Mouse (Mus musculus): ENCODE measurements around the gene Src. TPM values are rescaled to one million over a fixed set of nuclear protein-coding genes. Genes with fewer than 3 reads are reported as not detected.
"Not testable (repeated sequence)": the region's sequence is repeated elsewhere in the genome, so short reads cannot be mapped to it uniquely, and the experiment has no call there.

Src gene
- 31.8 and 33.9 TPM in 2 replicates for polyA plus RNA-seq (2012; rRNA removed)

DNA sequence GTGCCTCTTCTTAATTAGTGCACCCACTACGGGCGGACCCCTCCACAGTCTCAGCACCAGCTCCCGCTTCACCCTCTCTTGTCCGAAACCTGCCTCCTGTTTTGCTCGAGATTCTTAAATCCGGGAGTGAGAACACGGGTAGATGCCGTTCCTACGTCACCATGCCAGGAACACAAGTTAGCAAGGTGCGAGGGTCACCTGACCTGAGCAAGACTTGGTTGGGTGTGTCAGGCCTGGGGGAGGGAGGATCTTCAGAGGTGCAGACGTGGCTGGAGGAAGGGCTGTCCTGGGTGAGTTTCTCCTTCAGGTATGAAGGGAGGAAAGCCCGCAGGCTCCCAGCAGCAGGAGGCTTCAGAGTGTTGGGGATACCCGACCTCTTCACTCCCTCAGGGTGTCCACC, at the start of gene Src:
TSS of gene Src (plus strand) at position 239 of the 400 bp plus-strand sequence.
- Histone ChIP-seq H3K4me1 (ENCODE audit: control insufficient read depth, insufficient read depth, low read length) (peaks cover 13% of the 10 kb centered on the region), H3K36me3 (ENCODE audit: control insufficient read depth, insufficient read depth, low read length) (no peaks in the 10 kb centered on the region), H3K4me3 (ENCODE audit: insufficient read depth, low read depth, low read length) (no peak within 1 kb of the TSS), H3K27ac (ENCODE audit: insufficient read depth, low read depth, low read length) (no peak within 1 kb of the TSS), H3K27me3 (replicated peaks; ENCODE audit: control insufficient read depth, insufficient read depth, low read length) (no peaks in the 10 kb centered on the region)
- 38% methylated on average over 13 of the region's 13 CpGs for WGBS
- no peak for DNase-seq
- TF ChIP-seq CTCF (conservative IDR thresholded peaks at IDR 0.05; ENCODE audit: insufficient read depth, insufficient read length, low read depth, low read length) = no peak
- TF ChIP-seq POLR2A (IDR thresholded peaks at IDR 0.05; ENCODE audit: low read depth, low read length) = no peak

DNA sequence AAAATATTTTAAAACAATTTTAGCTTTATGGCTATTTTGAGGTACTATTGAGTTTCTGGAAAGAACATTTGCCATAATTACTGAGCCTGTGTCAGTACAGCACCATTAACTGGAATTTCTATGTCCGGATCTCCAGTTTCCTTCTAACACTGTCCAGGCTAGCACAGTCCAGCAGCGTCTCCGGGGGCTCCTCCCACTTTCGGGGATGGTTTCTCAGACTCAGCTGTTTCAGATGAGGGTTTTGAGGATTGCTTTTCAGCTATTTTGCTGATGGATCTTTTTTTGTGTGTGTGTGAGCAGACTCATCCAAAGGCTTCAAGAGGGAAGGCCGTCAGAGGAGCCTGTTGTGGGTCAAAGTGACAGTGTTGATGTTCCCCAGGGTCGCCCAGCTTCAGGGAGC, 46.5 kb upstream of the Src start:
- DNase-seq = peak; percentile 31
- Histone ChIP-seq H3K27ac (ENCODE audit: insufficient read depth, low read depth, low read length) (no peak overlapping the region), H3K36me3 (ENCODE audit: control insufficient read depth, insufficient read depth, low read length) (no peaks in the 10 kb centered on the region), H3K27me3 (replicated peaks; ENCODE audit: control insufficient read depth, insufficient read depth, low read length) (no peaks in the 10 kb centered on the region), H3K4me3 (ENCODE audit: insufficient read depth, low read depth, low read length) (no peak overlapping the region), H3K4me1 (ENCODE audit: control insufficient read depth, insufficient read depth, low read length) (no peaks in the 10 kb centered on the region; the same call in 1 of the 2 replicates)
- 45% methylated on average over 6 of the region's 6 CpGs for WGBS
- TF ChIP-seq POLR2A (IDR thresholded peaks at IDR 0.05; ENCODE audit: low read depth, low read length) (no peak), CTCF (conservative IDR thresholded peaks at IDR 0.05; ENCODE audit: insufficient read depth, insufficient read length, low read depth, low read length) (no peak)

- H3K36me3 ChIP-seq (ENCODE audit: control insufficient read depth, insufficient read depth, low read length) = no peaks in the 10 kb centered on the region
- H3K4me1 ChIP-seq (ENCODE audit: control insufficient read depth, insufficient read depth, low read length) = no peaks in the 10 kb centered on the region; the same call in 1 of the 2 replicates
- H3K27ac ChIP-seq (ENCODE audit: insufficient read depth, low read depth, low read length) = no peak overlapping the region
- 63% methylated on average over 3 of the region's 3 CpGs for WGBS
- no peak for DNase-seq
- H3K27me3 ChIP-seq (replicated peaks; ENCODE audit: control insufficient read depth, insufficient read depth, low read length) = no peaks in the 10 kb centered on the region
- no peak for TF ChIP-seq POLR2A (IDR thresholded peaks at IDR 0.05; ENCODE audit: low read depth, low read length)
- no peak for TF ChIP-seq CTCF (conservative IDR thresholded peaks at IDR 0.05; ENCODE audit: insufficient read depth, insufficient read length, low read depth, low read length)
- H3K4me3 ChIP-seq (ENCODE audit: insufficient read depth, low read depth, low read length) = no peak overlapping the region
Measured at GRCm38 (mm10) chr2:157373681-157374080, 44.6 kb upstream of the Src start.

DNA sequence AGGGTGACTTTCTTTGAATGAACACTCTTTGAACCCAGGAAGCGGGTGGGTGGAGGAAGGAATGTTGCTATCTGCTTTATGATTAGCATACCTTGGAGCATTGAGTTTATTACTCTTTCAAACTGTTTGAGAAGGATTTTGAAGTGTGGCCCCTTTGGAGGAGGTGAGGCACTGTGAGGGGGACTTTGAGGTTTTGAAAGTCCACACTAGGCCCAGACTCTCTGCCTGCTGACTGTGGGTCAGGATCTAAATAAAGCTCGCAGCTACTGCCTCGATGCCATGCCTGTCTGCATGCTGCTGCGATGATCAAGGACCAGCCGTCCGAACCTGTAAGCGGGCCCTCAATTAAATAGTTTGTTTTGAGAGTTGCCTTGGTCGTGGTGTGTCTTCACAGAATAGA, 43.2 kb upstream of the Src start:
- no peak overlapping the region for H3K27ac ChIP-seq (ENCODE audit: insufficient read depth, low read depth, low read length)
- 72% methylated on average over 8 of the region's 8 CpGs for WGBS
- H3K27me3 ChIP-seq (replicated peaks; ENCODE audit: control insufficient read depth, insufficient read depth, low read length) = no peaks in the 10 kb centered on the region
- no peak overlapping the region for H3K4me3 ChIP-seq (ENCODE audit: insufficient read depth, low read depth, low read length)
- TF ChIP-seq POLR2A (IDR thresholded peaks at IDR 0.05; ENCODE audit: low read depth, low read length) (no peak), CTCF (conservative IDR thresholded peaks at IDR 0.05; ENCODE audit: insufficient read depth, insufficient read length, low read depth, low read length) (no peak)
- no peak for DNase-seq
- H3K36me3 ChIP-seq (ENCODE audit: control insufficient read depth, insufficient read depth, low read length) = no peaks in the 10 kb centered on the region
- no peaks in the 10 kb centered on the region; the same call in 1 of the 2 replicates for H3K4me1 ChIP-seq (ENCODE audit: control insufficient read depth, insufficient read depth, low read length)

DNA sequence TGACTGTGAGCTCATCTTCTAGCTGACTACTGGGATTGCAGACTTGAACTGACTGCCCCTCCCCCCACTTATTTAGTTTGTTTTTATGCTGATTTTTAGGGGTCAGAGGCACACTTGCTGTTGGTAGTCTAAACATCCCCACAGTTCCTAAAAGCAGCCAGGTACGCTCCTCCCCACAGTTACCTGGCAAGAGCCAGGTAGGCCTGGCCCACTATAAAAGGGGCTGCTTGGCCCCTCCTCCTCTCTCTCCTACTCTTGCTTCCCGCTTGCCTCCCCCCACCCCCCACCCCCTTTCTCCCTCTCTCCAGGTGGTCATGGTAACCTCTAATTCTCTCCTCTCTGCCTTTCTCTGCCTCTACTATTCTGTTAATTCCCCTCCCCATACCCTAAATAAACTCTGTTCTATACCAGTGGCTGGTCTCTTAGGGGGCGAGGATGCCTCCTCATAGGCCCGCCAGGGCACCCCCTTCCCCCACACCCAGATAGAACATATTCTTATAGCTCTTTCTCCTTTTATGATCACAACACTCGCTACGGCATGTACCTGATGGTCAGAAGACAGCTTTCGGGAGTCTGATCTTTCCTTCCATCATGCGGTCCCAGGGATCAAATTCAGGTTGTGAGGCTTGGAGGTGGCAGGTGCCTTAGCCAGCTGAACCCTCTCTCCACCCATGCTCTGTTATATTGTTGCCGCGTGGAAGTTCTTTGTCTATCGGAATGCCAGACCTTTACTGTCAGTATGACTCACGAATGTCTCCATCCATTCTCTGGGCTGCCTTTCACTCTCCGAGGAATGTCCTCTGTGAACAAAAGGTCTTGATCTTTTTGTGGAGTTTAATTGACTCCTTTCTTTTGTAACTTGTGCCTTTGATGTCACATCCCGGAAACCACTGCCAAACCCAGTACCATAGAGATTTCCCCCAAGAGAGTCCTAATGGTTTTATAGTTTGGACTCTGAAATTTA, 42.2 kb upstream of the Src start:
- no peak for DNase-seq
- no peak for TF ChIP-seq CTCF (conservative IDR thresholded peaks at IDR 0.05; ENCODE audit: insufficient read depth, insufficient read length, low read depth, low read length)
- TF ChIP-seq POLR2A (IDR thresholded peaks at IDR 0.05; ENCODE audit: low read depth, low read length) = no peak
- 63% methylated on average over 14 of the region's 14 CpGs for WGBS
- Histone ChIP-seq H3K36me3 (ENCODE audit: control insufficient read depth, insufficient read depth, low read length) (no peaks in the 10 kb centered on the region), H3K4me3 (ENCODE audit: insufficient read depth, low read depth, low read length) (no peak overlapping the region), H3K27ac (ENCODE audit: insufficient read depth, low read depth, low read length) (no peak overlapping the region), H3K4me1 (ENCODE audit: control insufficient read depth, insufficient read depth, low read length) (no peaks in the 10 kb centered on the region; the same call in 1 of the 2 replicates), H3K27me3 (replicated peaks; ENCODE audit: control insufficient read depth, insufficient read depth, low read length) (no peaks in the 10 kb centered on the region)

- WGBS = 70% methylated on average over 3 of the region's 3 CpGs
- no peaks in the 10 kb centered on the region for H3K36me3 ChIP-seq (ENCODE audit: control insufficient read depth, insufficient read depth, low read length)
- no peak for TF ChIP-seq POLR2A (IDR thresholded peaks at IDR 0.05; ENCODE audit: low read depth, low read length)
- no peak overlapping the region for H3K27ac ChIP-seq (ENCODE audit: insufficient read depth, low read depth, low read length)
- DNase-seq = no peak
- no peak overlapping the region for H3K4me3 ChIP-seq (ENCODE audit: insufficient read depth, low read depth, low read length)
- H3K27me3 ChIP-seq (replicated peaks; ENCODE audit: control insufficient read depth, insufficient read depth, low read length) = no peaks in the 10 kb centered on the region
- H3K4me1 ChIP-seq (ENCODE audit: control insufficient read depth, insufficient read depth, low read length) = no peaks in the 10 kb centered on the region; the same call in 1 of the 2 replicates
Measured at GRCm38 (mm10) chr2:157376995-157377394, 41.2 kb upstream of the Src start.

- Histone ChIP-seq H3K36me3 (ENCODE audit: control insufficient read depth, insufficient read depth, low read length) (no peaks in the 10 kb centered on the region), H3K27ac (ENCODE audit: insufficient read depth, low read depth, low read length) (no peak overlapping the region), H3K4me1 (ENCODE audit: control insufficient read depth, insufficient read depth, low read length) (no peaks in the 10 kb centered on the region), H3K27me3 (replicated peaks; ENCODE audit: control insufficient read depth, insufficient read depth, low read length) (no peaks in the 10 kb centered on the region), H3K4me3 (ENCODE audit: insufficient read depth, low read depth, low read length) (no peak overlapping the region)
- TF ChIP-seq CTCF (conservative IDR thresholded peaks at IDR 0.05; ENCODE audit: insufficient read depth, insufficient read length, low read depth, low read length) = no peak
- WGBS = 71% methylated on average over 4 of the region's 4 CpGs
- DNase-seq = no peak
Measured at GRCm38 (mm10) chr2:157384836-157385235, 33.4 kb upstream of the Src start.

GRCm38 (mm10) chr2:157388901-157389590, 29.2 kb upstream of the Src start:
- not testable (repeated sequence) for DNase-seq; H3K27ac ChIP-seq (ENCODE audit: insufficient read depth, low read depth, low read length); H3K36me3 ChIP-seq (ENCODE audit: control insufficient read depth, insufficient read depth, low read length); H3K4me1 ChIP-seq (ENCODE audit: control insufficient read depth, insufficient read depth, low read length); H3K4me3 ChIP-seq (ENCODE audit: insufficient read depth, low read depth, low read length); H3K27me3 ChIP-seq (replicated peaks; ENCODE audit: control insufficient read depth, insufficient read depth, low read length)
- WGBS = 98% methylated on average over 14 of the region's 14 CpGs

Measured in kidney, adult 2 months (tissue).